Mouse (Mus musculus): ENCODE results near the gene Rasgef1b.

Gene Rasgef1b

GRCm38 (mm10) chr5:99599376-99599775 lies 129.5 kb downstream of the Rasgef1b start:
- Histone ChIP-seq H3K36me3 (ENCODE audit: control insufficient read depth, insufficient read depth, low read length, poor library complexity, severe bottlenecking) (no peaks in the 10 kb centered on the region), H3K27me3 (ENCODE audit: control insufficient read depth, insufficient read depth, low read length, poor library complexity, severe bottlenecking) (no peaks in the 10 kb centered on the region)
- no peak for DNase-seq (ENCODE audit: low read depth, low spot score)

- Histone ChIP-seq H3K27me3 (ENCODE audit: control insufficient read depth, insufficient read depth, low read length, poor library complexity, severe bottlenecking) (no peaks in the 10 kb centered on the region), H3K36me3 (ENCODE audit: control insufficient read depth, insufficient read depth, low read length, poor library complexity, severe bottlenecking) (no peaks in the 10 kb centered on the region)
Observed at GRCm38 (mm10) chr5:99598470-99599110, 130.3 kb downstream of the Rasgef1b start.

GRCm38 (mm10) chr5:99597701-99598100 lies 131.2 kb downstream of the Rasgef1b start:
- Histone ChIP-seq H3K27me3 (ENCODE audit: control insufficient read depth, insufficient read depth, low read length, poor library complexity, severe bottlenecking) (no peaks in the 10 kb centered on the region), H3K36me3 (ENCODE audit: control insufficient read depth, insufficient read depth, low read length, poor library complexity, severe bottlenecking) (no peaks in the 10 kb centered on the region)
- no peak for DNase-seq (ENCODE audit: low read depth, low spot score)

More at GRCm38 (mm10) chr5:99598470-99599110, 130.3 kb downstream of the Rasgef1b start:
- DNase-seq (ENCODE audit: low read depth, low spot score), result no peak

GRCm38 (mm10) chr5:99591348-99591747 lies 137.5 kb downstream of the Rasgef1b start:
- Histone ChIP-seq H3K27me3 (ENCODE audit: control insufficient read depth, insufficient read depth, low read length, poor library complexity, severe bottlenecking) (no peaks in the 10 kb centered on the region), H3K36me3 (ENCODE audit: control insufficient read depth, insufficient read depth, low read length, poor library complexity, severe bottlenecking) (no peaks in the 10 kb centered on the region)
- no peak for DNase-seq (ENCODE audit: low read depth, low spot score)

- Histone ChIP-seq H3K36me3 (ENCODE audit: control insufficient read depth, insufficient read depth, low read length, poor library complexity, severe bottlenecking) (no peaks in the 10 kb centered on the region), H3K27me3 (ENCODE audit: control insufficient read depth, insufficient read depth, low read length, poor library complexity, severe bottlenecking) (no peaks in the 10 kb centered on the region)
- DNase-seq (ENCODE audit: low read depth, low spot score), result no peak
Observed at GRCm38 (mm10) chr5:99590539-99590938, 138.3 kb downstream of the Rasgef1b start.

GRCm38 (mm10) chr5:99587994-99588393 lies 140.9 kb downstream of the Rasgef1b start:
- H3K36me3 ChIP-seq (ENCODE audit: control insufficient read depth, insufficient read depth, low read length, poor library complexity, severe bottlenecking), result no peaks in the 10 kb centered on the region
- H3K27me3 ChIP-seq (ENCODE audit: control insufficient read depth, insufficient read depth, low read length, poor library complexity, severe bottlenecking), result no peaks in the 10 kb centered on the region
- no peak for DNase-seq (ENCODE audit: low read depth, low spot score)

GRCm38 (mm10) chr5:99587589-99587988 lies 141.3 kb downstream of the Rasgef1b start:
- DNase-seq (ENCODE audit: low read depth, low spot score), result no peak
- Histone ChIP-seq H3K36me3 (ENCODE audit: control insufficient read depth, insufficient read depth, low read length, poor library complexity, severe bottlenecking) (no peaks in the 10 kb centered on the region), H3K27me3 (ENCODE audit: control insufficient read depth, insufficient read depth, low read length, poor library complexity, severe bottlenecking) (no peaks in the 10 kb centered on the region)

GRCm38 (mm10) chr5:99586287-99586686 lies 142.6 kb downstream of the Rasgef1b start:
- no peaks in the 10 kb centered on the region for H3K27me3 ChIP-seq (ENCODE audit: control insufficient read depth, insufficient read depth, low read length, poor library complexity, severe bottlenecking)
- DNase-seq (ENCODE audit: low read depth, low spot score), result no peak
- no peaks in the 10 kb centered on the region for H3K36me3 ChIP-seq (ENCODE audit: control insufficient read depth, insufficient read depth, low read length, poor library complexity, severe bottlenecking)

GRCm38 (mm10) chr5:99585166-99585898 lies 143.5 kb downstream of the Rasgef1b start:
- no peaks in the 10 kb centered on the region for H3K36me3 ChIP-seq (ENCODE audit: control insufficient read depth, insufficient read depth, low read length, poor library complexity, severe bottlenecking)
- no peak for DNase-seq (ENCODE audit: low read depth, low spot score)
- no peaks in the 10 kb centered on the region for H3K27me3 ChIP-seq (ENCODE audit: control insufficient read depth, insufficient read depth, low read length, poor library complexity, severe bottlenecking)

GRCm38 (mm10) chr5:99584266-99584665 lies 144.6 kb downstream of the Rasgef1b start:
- no peak for DNase-seq (ENCODE audit: low read depth, low spot score)
- Histone ChIP-seq H3K27me3 (ENCODE audit: control insufficient read depth, insufficient read depth, low read length, poor library complexity, severe bottlenecking) (no peaks in the 10 kb centered on the region), H3K36me3 (ENCODE audit: control insufficient read depth, insufficient read depth, low read length, poor library complexity, severe bottlenecking) (no peaks in the 10 kb centered on the region)

- H3K27me3 ChIP-seq (ENCODE audit: control insufficient read depth, insufficient read depth, low read length, poor library complexity, severe bottlenecking), result no peaks in the 10 kb centered on the region
- H3K36me3 ChIP-seq (ENCODE audit: control insufficient read depth, insufficient read depth, low read length, poor library complexity, severe bottlenecking), result no peaks in the 10 kb centered on the region
- DNase-seq (ENCODE audit: low read depth, low spot score), result no peak
Observed at GRCm38 (mm10) chr5:99582055-99582454, 146.8 kb downstream of the Rasgef1b start.

GRCm38 (mm10) chr5:99578692-99579091 lies 150.2 kb downstream of the Rasgef1b start:
- H3K36me3 ChIP-seq (ENCODE audit: control insufficient read depth, insufficient read depth, low read length, poor library complexity, severe bottlenecking), result no peaks in the 10 kb centered on the region
- peak; percentile 90 for DNase-seq (ENCODE audit: low read depth, low spot score)
- no peaks in the 10 kb centered on the region for H3K27me3 ChIP-seq (ENCODE audit: control insufficient read depth, insufficient read depth, low read length, poor library complexity, severe bottlenecking)

- no peak for DNase-seq (ENCODE audit: low read depth, low spot score)
- Histone ChIP-seq H3K27me3 (ENCODE audit: control insufficient read depth, insufficient read depth, low read length, poor library complexity, severe bottlenecking) (no peaks in the 10 kb centered on the region), H3K36me3 (ENCODE audit: control insufficient read depth, insufficient read depth, low read length, poor library complexity, severe bottlenecking) (no peaks in the 10 kb centered on the region)
Observed at GRCm38 (mm10) chr5:99575897-99576296, 153.0 kb downstream of the Rasgef1b start.

- Histone ChIP-seq H3K36me3 (ENCODE audit: control insufficient read depth, insufficient read depth, low read length, poor library complexity, severe bottlenecking) (no peaks in the 10 kb centered on the region), H3K27me3 (ENCODE audit: control insufficient read depth, insufficient read depth, low read length, poor library complexity, severe bottlenecking) (no peaks in the 10 kb centered on the region)
- no peak for DNase-seq (ENCODE audit: low read depth, low spot score)
Observed at GRCm38 (mm10) chr5:99564501-99565323, 164.2 kb downstream of the Rasgef1b start.

- no peaks in the 10 kb centered on the region for H3K36me3 ChIP-seq (ENCODE audit: control insufficient read depth, insufficient read depth, low read length, poor library complexity, severe bottlenecking)
- DNase-seq (ENCODE audit: low read depth, low spot score), result no peak
- no peaks in the 10 kb centered on the region for H3K27me3 ChIP-seq (ENCODE audit: control insufficient read depth, insufficient read depth, low read length, poor library complexity, severe bottlenecking)
Observed at GRCm38 (mm10) chr5:99562096-99562495, 166.8 kb downstream of the Rasgef1b start.

Data from splenic B cell, adult 2 months (primary cell).